Mouse (Mus musculus): Measurements from ENCODE around the gene Ctdnep1.

The Ctdnep1 gene

DNA sequence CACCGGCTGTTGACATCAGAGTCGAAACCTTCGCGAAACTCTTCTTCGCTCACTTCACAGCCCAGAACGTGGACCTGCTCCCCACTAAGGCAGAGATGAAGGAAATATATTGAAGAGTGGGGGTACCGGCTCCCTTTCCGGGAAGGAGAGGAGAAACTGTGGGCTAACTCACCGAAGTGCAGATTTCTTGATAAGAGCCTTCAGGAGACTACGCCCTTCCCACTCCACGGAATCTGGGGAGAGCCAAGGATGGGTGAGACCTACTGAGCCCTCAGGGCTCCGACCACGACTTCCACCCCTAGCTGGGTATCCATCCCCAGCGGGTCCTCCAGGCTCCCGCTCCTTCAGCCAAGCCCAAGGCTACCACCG, 1.1 kb upstream of the Ctdnep1 start:
- in situ Hi-C loops (cut with MboI; ENCODE audit: unreplicated experiment in 2 of 2) = loop anchor here in 1 of 2 experiments (25.0 kb wide), 2 partner anchors 568 to 918 kb away; partner anchors contain the start of genes Borcs6, Kdm6b and Tmem107

GRCm38 (mm10) chr11:69980196-69981140, 488 bp upstream of the Ctdnep1 start:
- in situ Hi-C loops (cut with MboI; ENCODE audit: unreplicated experiment in 2 of 2) = loop anchor here in 1 of 2 experiments (25.0 kb wide), 2 partner anchors 568 to 918 kb away; partner anchors contain the start of genes Borcs6, Kdm6b and Tmem107

GRCm38 (mm10) chr11:69982225-69982624, 1.3 kb downstream of the Ctdnep1 start, which contains the start of gene Elp5:
TSS of gene Elp5 (minus strand) at chr11:69982517.
- in situ Hi-C loops (cut with MboI; ENCODE audit: unreplicated experiment in 2 of 2) = loop anchor here in 1 of 2 experiments (25.0 kb wide), 2 partner anchors 570 to 920 kb away; partner anchors contain the start of genes Borcs6, Kdm6b and Tmem107

GRCm38 (mm10) chr11:69982877-69983276, 1.9 kb downstream of the Ctdnep1 start:
- in situ Hi-C loops (cut with MboI; ENCODE audit: unreplicated experiment in 2 of 2) = loop anchor here in 1 of 2 experiments (25.0 kb wide), 2 partner anchors 571 to 921 kb away; partner anchors contain the start of genes Borcs6, Kdm6b and Tmem107

GRCm38 (mm10) chr11:69983377-69983776, 2.4 kb downstream of the Ctdnep1 start:
- in situ Hi-C loops (cut with MboI; ENCODE audit: unreplicated experiment in 2 of 2) = loop anchor here in 1 of 2 experiments (25.0 kb wide), 2 partner anchors 571 to 921 kb away; partner anchors contain the start of genes Borcs6, Kdm6b and Tmem107

DNA sequence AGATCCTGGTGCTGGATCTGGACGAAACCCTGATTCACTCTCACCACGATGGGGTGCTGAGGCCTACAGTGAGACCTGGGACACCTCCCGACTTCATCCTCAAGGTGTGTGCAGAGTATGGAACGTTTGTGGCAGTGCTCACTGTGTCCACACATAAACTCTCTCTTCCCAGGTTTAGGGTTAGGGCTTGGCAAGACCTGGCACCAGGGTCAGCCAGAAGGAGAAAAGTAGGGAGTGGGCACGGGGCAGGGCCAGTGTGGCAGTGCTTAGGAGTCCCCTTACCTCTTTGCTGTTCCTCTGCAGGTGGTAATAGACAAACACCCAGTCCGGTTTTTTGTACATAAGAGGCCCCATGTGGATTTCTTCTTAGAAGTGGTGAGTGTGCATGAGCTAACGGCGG, 3.5 kb downstream of the Ctdnep1 start:
- in situ Hi-C loops (cut with MboI; ENCODE audit: unreplicated experiment in 2 of 2) = loop anchor here in 1 of 2 experiments (25.0 kb wide), 2 partner anchors 572 to 922 kb away; partner anchors contain the start of genes Borcs6, Kdm6b and Tmem107

DNA sequence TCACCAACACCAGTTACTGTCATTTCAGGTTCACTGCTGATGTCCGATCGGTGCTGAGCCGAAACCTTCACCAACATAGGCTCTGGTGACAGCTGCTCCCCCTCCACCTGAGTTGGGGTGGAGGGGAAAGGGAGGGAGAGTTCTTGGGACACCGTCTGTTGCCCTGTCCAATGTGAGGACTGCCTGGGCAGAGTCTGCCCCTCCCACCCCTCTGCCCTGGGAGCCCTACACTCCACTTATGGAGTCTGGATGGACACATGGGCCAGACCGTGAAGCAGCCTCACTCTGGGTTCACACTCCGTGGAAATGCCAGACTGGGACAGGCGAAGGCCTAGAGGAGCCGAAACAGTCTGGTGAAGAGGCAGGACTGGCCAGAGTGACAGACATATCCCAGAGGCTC, 9.0 kb downstream of the Ctdnep1 start:
- in situ Hi-C loops (cut with MboI; ENCODE audit: unreplicated experiment in 2 of 2) = loop anchor here in 1 of 2 experiments (25.0 kb wide), 2 partner anchors 578 to 928 kb away; partner anchors contain the start of genes Borcs6, Kdm6b and Tmem107

GRCm38 (mm10) chr11:69990850-69991691, 10.1 kb downstream of the Ctdnep1 start, which contains the start of gene Gabarap:
TSS of gene Gabarap (plus strand) at chr11:69991143.
- in situ Hi-C loops (cut with MboI; ENCODE audit: unreplicated experiment in 2 of 2) = loop anchor here in 1 of 2 experiments (25.0 kb wide), 2 partner anchors 579 to 929 kb away; partner anchors contain the start of genes Borcs6, Kdm6b and Tmem107

DNA sequence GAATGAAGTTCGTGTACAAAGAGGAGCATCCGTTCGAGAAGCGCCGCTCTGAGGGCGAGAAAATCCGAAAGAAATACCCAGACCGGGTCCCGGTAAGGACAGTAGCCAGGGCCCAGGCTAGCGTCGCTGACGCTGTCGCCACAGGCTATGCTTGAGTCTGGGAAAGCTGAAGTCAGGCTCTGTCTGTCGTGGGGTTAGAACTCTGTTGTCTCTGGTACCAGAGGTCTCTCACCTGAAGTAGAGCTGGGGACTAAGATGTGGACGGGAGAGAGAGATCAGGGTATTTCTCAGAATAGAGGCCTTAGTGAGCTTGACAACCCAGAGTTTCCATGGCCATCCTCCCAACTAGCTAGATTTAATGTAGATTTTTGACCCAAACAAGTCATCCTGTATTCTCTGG, 10.8 kb downstream of the Ctdnep1 start:
- in situ Hi-C loops (cut with MboI; ENCODE audit: unreplicated experiment in 2 of 2) = loop anchor here in 1 of 2 experiments (25.0 kb wide), 2 partner anchors 579 to 929 kb away; partner anchors contain the start of genes Borcs6, Kdm6b and Tmem107

- in situ Hi-C loops (cut with MboI; ENCODE audit: unreplicated experiment in 2 of 2) = loop anchor here in 1 of 2 experiments (25.0 kb wide), 2 partner anchors 580 to 930 kb away; partner anchors contain the start of genes Borcs6, Kdm6b and Tmem107
Observed at GRCm38 (mm10) chr11:69992396-69992795, 11.4 kb downstream of the Ctdnep1 start.

DNA sequence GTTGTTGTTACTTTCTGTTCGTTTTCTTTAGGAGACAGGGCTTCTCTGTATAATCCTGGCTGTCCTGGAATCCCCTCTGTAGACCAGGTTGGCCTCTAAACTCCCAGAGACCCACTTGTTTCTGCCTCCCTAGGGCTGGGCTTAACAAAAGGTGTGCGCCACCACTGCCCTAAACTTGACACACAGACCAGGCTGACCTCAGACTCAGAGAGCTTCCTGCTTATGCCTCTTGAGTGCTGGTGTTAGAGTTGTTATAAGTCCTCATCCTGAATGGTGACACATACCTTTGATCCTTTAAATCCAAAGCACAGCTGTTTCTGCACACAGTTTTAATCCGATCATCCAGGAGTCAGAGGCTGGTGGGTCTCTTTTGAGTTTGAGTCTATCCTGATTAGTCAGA, 12.0 kb downstream of the Ctdnep1 start:
- in situ Hi-C loops (cut with MboI; ENCODE audit: unreplicated experiment in 2 of 2) = loop anchor here in 1 of 2 experiments (25.0 kb wide), 2 partner anchors 581 to 931 kb away; partner anchors contain the start of genes Borcs6, Kdm6b and Tmem107

DNA sequence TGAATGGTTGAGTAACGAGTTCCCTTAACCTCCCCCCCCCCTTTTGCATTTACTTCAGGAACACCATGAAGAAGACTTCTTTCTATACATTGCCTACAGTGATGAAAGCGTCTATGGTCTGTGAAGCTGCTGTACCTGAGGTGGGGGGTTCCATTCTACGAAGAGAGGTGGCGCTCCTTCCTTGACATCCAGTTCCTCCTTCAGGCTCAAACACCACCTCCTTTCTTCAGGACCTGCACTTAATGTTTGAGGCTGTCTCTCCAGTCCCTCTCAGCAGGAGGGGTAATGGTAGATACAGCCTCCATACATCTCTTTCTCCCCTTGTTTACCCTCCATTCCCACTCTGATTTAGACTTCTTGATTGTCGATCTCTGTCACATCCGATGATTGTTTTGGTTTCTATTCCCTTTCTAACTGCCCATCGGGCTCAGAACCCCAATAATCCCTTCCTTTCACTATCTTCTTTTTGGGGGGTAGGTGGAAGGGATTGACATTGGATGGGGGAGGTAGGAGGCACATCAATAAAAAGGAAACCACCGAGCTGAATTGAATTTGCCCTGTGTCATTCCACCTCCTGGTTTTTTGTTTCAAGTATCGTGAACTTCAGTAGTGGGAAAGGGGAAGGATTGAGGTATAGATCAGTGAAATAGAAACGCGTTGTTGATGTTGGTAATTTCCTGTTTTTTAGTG, 13.6 kb downstream of the Ctdnep1 start:
- in situ Hi-C loops (cut with MboI; ENCODE audit: unreplicated experiment in 2 of 2) = loop anchor here in 1 of 2 experiments (25.0 kb wide), 2 partner anchors 582 to 932 kb away; partner anchors contain the start of genes Borcs6, Kdm6b and Tmem107

GRCm38 (mm10) chr11:69995391-69995960, 14.5 kb downstream of the Ctdnep1 start, which contains the start of gene Phf23:
TSS of gene Phf23 (plus strand) at chr11:69995777.
- in situ Hi-C loops (cut with MboI; ENCODE audit: unreplicated experiment in 2 of 2) = loop anchor here in 1 of 2 experiments (25.0 kb wide), 2 partner anchors 583 to 933 kb away; partner anchors contain the start of genes Borcs6, Kdm6b and Tmem107

GRCm38 (mm10) chr11:69996161-69997061, 15.5 kb downstream of the Ctdnep1 start:
- in situ Hi-C loops (cut with MboI; ENCODE audit: unreplicated experiment in 2 of 2) = loop anchor here in 1 of 2 experiments (25.0 kb wide), 2 partner anchors 584 to 934 kb away; partner anchors contain the start of genes Borcs6, Kdm6b and Tmem107

DNA sequence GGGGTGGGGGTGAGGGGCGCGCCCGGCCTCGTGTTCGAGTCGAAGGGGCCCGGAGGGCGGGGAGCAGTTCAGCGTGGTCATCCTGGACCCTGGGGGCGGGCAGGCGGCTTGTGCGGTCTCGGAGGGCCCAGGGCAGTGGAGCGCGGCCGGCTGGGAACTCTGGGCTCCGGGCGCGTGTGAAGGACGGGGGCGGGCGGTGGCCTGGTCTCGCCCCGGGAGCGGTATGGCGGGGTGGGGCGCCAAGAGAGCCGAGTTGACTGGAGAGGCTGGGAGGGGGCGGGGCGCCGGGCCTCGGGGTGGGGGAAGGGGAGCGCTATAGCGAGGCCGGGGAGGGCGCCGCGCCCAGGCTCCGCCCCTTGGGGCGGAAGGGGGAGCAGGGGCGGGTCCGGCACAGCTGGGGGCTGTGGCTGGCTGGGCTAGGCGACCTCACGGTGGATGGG, 16.1 kb downstream of the Ctdnep1 start:
- in situ Hi-C loops (cut with MboI; ENCODE audit: unreplicated experiment in 2 of 2) = loop anchor here in 1 of 2 experiments (25.0 kb wide), 2 partner anchors 585 to 935 kb away; partner anchors contain the start of genes Borcs6, Kdm6b and Tmem107

GRCm38 (mm10) chr11:69998567-69999491, 17.9 kb downstream of the Ctdnep1 start:
- in situ Hi-C loops (cut with MboI; ENCODE audit: unreplicated experiment in 2 of 2) = loop anchor here in 1 of 2 experiments (25.0 kb wide), 2 partner anchors 587 to 937 kb away; partner anchors contain the start of genes Borcs6, Kdm6b and Tmem107
